Mouse (Mus musculus) CH12.LX (cell line): ENCODE data around the gene Ano10. TPM values are rescaled to one million over a fixed set of nuclear protein-coding genes. Genes with fewer than 3 reads are reported as not detected.

Experiments
- DNase-seq: peaks from one replicate; pipeline ENCODE4 v3.0.0-alpha.2; 2013; ENCODE audit errors: extremely low read depth
- H3K27ac ChIP-seq: 2 replicates; pipeline ENCODE4 v1.5.1; 2012; ENCODE audit warnings: low read depth, mild to moderate bottlenecking, control low read depth, moderate library complexity; ENCODE audit not compliant: insufficient read depth
- H3K27me3 ChIP-seq: replicated peaks from 2 replicates; pipeline ENCODE3; 2012; ENCODE audit warnings: inconsistent platforms
- H3K36me3 ChIP-seq, 2 experiments: replicated peaks in 1 of 2; 2 replicates each; pipeline versions ENCODE3 to v1.6.1; 2012; ENCODE audit warnings: inconsistent platforms in 1 of 2, low read length in 1 of 2, mild to moderate bottlenecking in 1 of 2, mixed read lengths in 1 of 2, moderate library complexity in 1 of 2; ENCODE audit not compliant: control insufficient read depth in 1 of 2, insufficient read depth in 1 of 2
- H3K4me1 ChIP-seq, 2 experiments: 2 replicates each; pipeline ENCODE4 v1.6.1; 2012; ENCODE audit warnings: inconsistent platforms in 1 of 2, moderate library complexity in 1 of 2; ENCODE audit not compliant: insufficient read depth in 2 of 2, control insufficient read depth in 1 of 2
- H3K4me2 ChIP-seq: 2 replicates; pipeline ENCODE4 v1.6.1; 2012; ENCODE audit warnings: low read depth, mild to moderate bottlenecking, control low read depth; ENCODE audit not compliant: poor library complexity, insufficient read depth, severe bottlenecking
- H3K4me3 ChIP-seq, 3 experiments: fragments of 150-350 bp in 1 of 3; sonication (generic) in 1 of 3; replicated peaks in 1 of 3; 2 replicates each; pipeline versions ENCODE3 to v1.5.1; 2011 to 2012; ENCODE audit warnings: low read depth in 2 of 3, low read length in 2 of 3, mild to moderate bottlenecking in 2 of 3, moderate library complexity in 2 of 3, control low read depth in 1 of 3, improper control_type of control experiment in 1 of 3, inconsistent platforms in 1 of 3, mixed read lengths in 1 of 3; ENCODE audit not compliant: poor library complexity in 1 of 3
- H3K79me2 ChIP-seq: replicated peaks from 2 replicates; pipeline ENCODE4 v1.6.1; 2012; ENCODE audit warnings: mild to moderate bottlenecking, moderate library complexity; ENCODE audit not compliant: control insufficient read depth, poor library complexity, insufficient read depth, severe bottlenecking; ENCODE audit errors: extremely low read depth
- H3K9ac ChIP-seq: 2 replicates; pipeline ENCODE4 v1.6.1; 2012; ENCODE audit warnings: low read depth, mild to moderate bottlenecking, control low read depth, moderate library complexity; ENCODE audit not compliant: insufficient read depth
- H3K9me3 ChIP-seq: replicated peaks from 2 replicates; pipeline ENCODE3; 2012; ENCODE audit warnings: low read length, inconsistent platforms, mixed read lengths
- BHLHE40 ChIP-seq: IDR thresholded peaks from 2 replicates; pipeline ENCODE4 v1.6.1; 2011; ENCODE audit warnings: mild to moderate bottlenecking, low read depth, low read length, improper control_type of control experiment
- CHD1 ChIP-seq: IDR thresholded peaks from 2 replicates; pipeline ENCODE4 v1.6.1; 2012; ENCODE audit warnings: low read depth, low read length, improper control_type of control experiment, inconsistent platforms
- CTCF ChIP-seq, 2 experiments: IDR thresholded peaks in 1 of 2; conservative IDR thresholded peaks in 1 of 2; 2 replicates each; pipeline ENCODE4 v1.5.1; 2011 to 2012; ENCODE audit warnings: low read depth in 2 of 2, low read length in 2 of 2, improper control_type of control experiment in 1 of 2, inconsistent platforms in 1 of 2, mild to moderate bottlenecking in 1 of 2, moderate library complexity in 1 of 2
- ELF1 ChIP-seq: IDR thresholded peaks from 2 replicates; pipeline ENCODE4 v1.6.1; 2014; ENCODE audit warnings: low read depth, mild to moderate bottlenecking, inconsistent platforms, low read length, improper control_type of control experiment
- EP300 ChIP-seq: IDR thresholded peaks from 2 replicates; pipeline ENCODE4 v1.6.1; 2011; ENCODE audit warnings: low read length, improper control_type of control experiment
- GABPA ChIP-seq: IDR thresholded peaks from 2 replicates; pipeline ENCODE4 v1.6.1; 2012; ENCODE audit warnings: low read depth, low read length, improper control_type of control experiment, inconsistent platforms; ENCODE audit not compliant: insufficient replicate concordance
- JUN ChIP-seq: IDR thresholded peaks from 2 replicates; pipeline ENCODE4 v1.6.1; 2011; ENCODE audit warnings: low read depth, mild to moderate bottlenecking, low read length, improper control_type of control experiment, moderate library complexity; ENCODE audit not compliant: insufficient read depth
- JUND ChIP-seq: conservative IDR thresholded peaks from 2 replicates; pipeline ENCODE4 v1.6.1; 2011; ENCODE audit warnings: low read depth, low read length, improper control_type of control experiment
- KAT2A ChIP-seq: IDR thresholded peaks from 2 replicates; pipeline ENCODE4 v1.6.1; 2012; ENCODE audit warnings: low read length, improper control_type of control experiment, inconsistent platforms; ENCODE audit not compliant: insufficient replicate concordance
- MXI1 ChIP-seq: IDR thresholded peaks from 2 replicates; pipeline ENCODE4 v1.6.1; 2011; ENCODE audit warnings: mild to moderate bottlenecking, low read depth, low read length, improper control_type of control experiment
- NRF1 ChIP-seq: IDR thresholded peaks from 2 replicates; pipeline ENCODE4 v1.6.1; 2014; ENCODE audit warnings: low read depth, mild to moderate bottlenecking, inconsistent platforms, low read length, improper control_type of control experiment, moderate library complexity
- POLR2A ChIP-seq: IDR thresholded peaks from 2 replicates; pipeline ENCODE4 v1.6.1; 2011; ENCODE audit warnings: low read depth, mild to moderate bottlenecking, improper control_type of control experiment, low read length
- SIN3A ChIP-seq: IDR thresholded peaks from 2 replicates; pipeline ENCODE4 v1.6.1; 2012; ENCODE audit warnings: low read length, improper control_type of control experiment, inconsistent platforms
- SMC3 ChIP-seq: IDR thresholded peaks from 2 replicates; pipeline ENCODE4 v1.6.1; 2011; ENCODE audit warnings: low read depth, low read length, improper control_type of control experiment
- TCF12 ChIP-seq: IDR thresholded peaks from 2 replicates; pipeline ENCODE4 v1.6.1; 2014; ENCODE audit warnings: low read depth, mild to moderate bottlenecking, inconsistent platforms, low read length, improper control_type of control experiment
- UBTF ChIP-seq: IDR thresholded peaks from 2 replicates; pipeline ENCODE4 v1.6.1; 2012; ENCODE audit warnings: low read depth, mild to moderate bottlenecking, inconsistent platforms, low read length, improper control_type of control experiment, moderate library complexity
- USF1 ChIP-seq: IDR thresholded peaks from 2 replicates; pipeline ENCODE4 v1.6.1; 2014; ENCODE audit warnings: low read depth, mild to moderate bottlenecking, inconsistent platforms, low read length, improper control_type of control experiment
- ZC3H11A ChIP-seq: IDR thresholded peaks from 2 replicates; pipeline ENCODE4 v1.6.1; 2012; ENCODE audit warnings: low read depth, mild to moderate bottlenecking, inconsistent platforms, low read length, improper control_type of control experiment
- ZKSCAN1 ChIP-seq: IDR thresholded peaks from 2 replicates; pipeline ENCODE4 v1.6.1; 2012; ENCODE audit warnings: low read depth, inconsistent platforms, low read length, improper control_type of control experiment, borderline replicate concordance
- ZNF384 ChIP-seq: IDR thresholded peaks from 2 replicates; pipeline ENCODE4 v1.6.1; 2012; ENCODE audit warnings: low read depth, low read length, improper control_type of control experiment, inconsistent platforms
- dilution Hi-C: fragments of 300-500 bp; cut with MboI; formaldehyde crosslinking; loops from 2 replicates; pipeline ENCODE4 v1.14.3; 2020; ENCODE audit warnings: low sequenced_read_pairs; ENCODE audit not compliant: extremely low pct_unique_long_range_greater_than_20kb, extremely low pct_ligation_motif_present
- in situ Hi-C: fragments of 300-500 bp; cut with MboI; formaldehyde crosslinking; loops from 3 replicates; pipeline ENCODE4 v1.14.3; 2019; ENCODE audit warnings: low sequenced_read_pairs, low pct_ligation_motif_present, low pct_unique_long_range_greater_than_20kb, mixed read lengths
- polyA plus RNA-seq: library from polyadenylated mRNA; unstranded; fragments of >175 nt; gene quantifications from 2 replicates; pipeline ENCODE4 v1.2.1, GENCODE M21; 2012; ENCODE audit warnings: low read depth; ENCODE audit not compliant: insufficient read length
- total RNA-seq, 2 experiments: library from RNA; depleted of rRNA; stranded (reverse); fragments of 300-350 nt in 1 of 2; fragments of >200 nt in 1 of 2; gene quantifications; 2 replicates each; pipeline ENCODE4 v1.2.3; 2012 to 2014

Ano10 gene
- total and polyA plus RNA-seq, 3 experiments = 9.5 to 23.9 (median 12.2) TPM

DNA sequence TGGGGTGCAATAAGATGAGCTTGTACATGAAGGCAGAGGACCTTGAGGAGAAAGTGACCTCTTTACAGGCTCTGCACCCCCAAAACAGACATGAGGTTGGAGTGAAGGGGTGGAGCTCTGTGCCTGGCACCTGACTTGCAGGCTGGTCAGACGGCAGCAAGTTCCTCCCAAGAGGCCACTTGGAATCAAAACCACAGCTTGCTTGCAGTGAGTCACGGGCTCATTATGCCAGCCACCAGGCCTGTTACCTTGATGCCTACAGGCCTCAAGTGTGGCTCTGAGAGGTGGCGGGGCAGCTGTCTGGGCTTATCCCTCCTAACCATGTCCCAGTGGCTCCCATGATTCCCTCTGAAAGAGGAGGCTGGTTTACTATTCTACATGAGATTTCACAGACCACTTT is 114.1 kb downstream of the Ano10 start:
- Histone ChIP-seq H3K27ac (no peak overlapping the region), H3K4me1 (peaks cover 0 to 7% of the 10 kb centered on the region in 2 experiments; a peak in 1 of 4 replicates), H3K9me3 (no peaks in the 10 kb centered on the region), H3K4me3 (no peak overlapping the region), H3K4me2 (no peak overlapping the region), H3K79me2 (no peaks in the 10 kb centered on the region), H3K27me3 (no peaks in the 10 kb centered on the region), H3K9ac (no peak overlapping the region), H3K36me3 (peaks cover 0 to 12% of the 10 kb centered on the region in 2 experiments)
- TF ChIP-seq JUN (no peak), POLR2A (no peak), ZNF384 (no peak), SMC3 (no peak), KAT2A (no peak), ZC3H11A (no peak), BHLHE40 (peak; percentile 66), UBTF (no peak)
- dilution Hi-C loops = no loop called here
- DNase-seq = peak; percentile 7
- in situ Hi-C loops = loop anchor here (10.0 kb wide), 1 partner anchor 55 kb away; no protein-coding TSS in a partner anchor

DNA sequence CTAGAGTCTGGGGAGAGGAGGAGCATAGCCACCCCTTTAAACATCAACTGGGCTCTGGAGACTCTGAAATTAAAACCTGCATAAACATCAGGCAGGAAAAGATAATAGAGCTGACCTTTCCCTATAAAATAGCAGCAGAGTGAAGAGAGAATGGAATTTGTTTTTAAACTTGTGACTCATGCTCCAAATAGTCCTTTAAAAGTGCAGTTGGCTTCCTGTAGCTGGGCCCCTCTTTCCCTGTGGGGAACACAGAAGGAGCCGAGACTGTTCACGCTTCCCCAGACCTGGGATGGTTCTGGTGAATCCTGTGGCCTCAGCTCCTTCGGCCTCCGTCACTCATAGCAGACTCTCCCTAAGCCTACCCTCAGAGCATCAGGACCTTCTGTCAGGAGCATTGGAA is 115.8 kb downstream of the Ano10 start:
- DNase-seq = no peak
- Histone ChIP-seq H3K79me2 (no peaks in the 10 kb centered on the region), H3K4me1 (peaks cover 0 to 12% of the 10 kb centered on the region in 2 experiments; a peak in 2 of 4 replicates), H3K27ac (no peak overlapping the region), H3K9ac (no peak overlapping the region), H3K27me3 (no peaks in the 10 kb centered on the region), H3K36me3 (peaks cover 0 to 12% of the 10 kb centered on the region in 2 experiments), H3K9me3 (no peaks in the 10 kb centered on the region), H3K4me3 (no peak overlapping the region), H3K4me2 (no peak overlapping the region)
- no peak for TF ChIP-seq JUND
- no peak for TF ChIP-seq USF1
- TF ChIP-seq SMC3 = no peak
- no peak for TF ChIP-seq ZNF384
- TF ChIP-seq UBTF = no peak
- no peak for TF ChIP-seq CHD1
- no peak for TF ChIP-seq TCF12
- TF ChIP-seq ZKSCAN1 = no peak
- TF ChIP-seq CTCF (conservative IDR thresholded peaks at IDR 0.05 in 1 of 2, IDR thresholded peaks at IDR 0.05 in 1 of 2; ENCODE audit: low read depth in 2 of 2, low read length in 2 of 2) = no peak
- TF ChIP-seq KAT2A = no peak
- TF ChIP-seq MXI1 = no peak
- no peak for TF ChIP-seq ELF1
- no peak for TF ChIP-seq SIN3A
- no peak for TF ChIP-seq ZC3H11A
- TF ChIP-seq NRF1 = no peak
- TF ChIP-seq GABPA = no peak
- no peak for TF ChIP-seq EP300
- dilution Hi-C loops (no loop called here), in situ Hi-C loops (no loop called here)
